Comparison of ENCODE assay signal across 7 mouse cellular contexts in genomic region chr1:132140171-132140570, GRCm38 (mm10). TPM values are rescaled to one million over a fixed set of nuclear protein-coding genes. Genes with fewer than 3 reads are reported as not detected.
DNase-seq lines count a peak whose midpoint lies in the region; ATAC-seq lines count a peak whose summit lies in the region.

No protein-coding gene starts in this region.

- peak; percentile 59 for DNase-seq in left cerebral cortex, postnatal 4 days
- DNase-seq in left cerebral cortex, adult 9 months (ENCODE audit: low spot score in 2 of 2), result no peak
- peak; percentile 93 for DNase-seq in R1 (ENCODE audit: low read depth, low spot score)
- peak; percentile 79 to 83 for DNase-seq in kidney, postnatal 4 days
- peak; percentile 21 to 60 for DNase-seq in spleen, adult 18-20 months
- DNase-seq in ovary, adult 18-20 months (ENCODE audit: low spot score), result no peak

- ATAC-seq in common myeloid progenitor, adult 5-6 weeks (replicated peaks; ENCODE audit: low read depth, poor library complexity, severe bottlenecking), result 0 out of 2 replicates have a peak, but pooled peaks have one; percentile 23

- intact Hi-C loops in left cerebral cortex, postnatal 4 days (cut with DNase I), result no loop called here

RNA-seq across cellular contexts. Expression of gene Cdk18, which starts 0.7 kb away (rescaled TPM):
- total RNA-seq in left cerebral cortex, postnatal 4 days (2021), result 10 to 100 TPM in 1 of 2 experiments, 1 to 10 TPM in 1; 9.3 to 11.5 TPM
- 0.73 and 2.0 TPM in 2 replicates for total RNA-seq in common myeloid progenitor, adult 5-6 weeks (2017)

RNA-seq across cellular contexts. Expression of gene Lemd1, which starts 51.1 kb away (rescaled TPM):
- 10 to 100 TPM in 1 of 2 experiments, 1 to 10 TPM in 1; 8.8 to 10.1 TPM for total RNA-seq in left cerebral cortex, postnatal 4 days (2021)
- total RNA-seq in common myeloid progenitor, adult 5-6 weeks (2017), result not detected in 2 replicates

RNA-seq across cellular contexts. Expression of gene AC124108.1, which starts 51.1 kb away (rescaled TPM):
- total RNA-seq in left cerebral cortex, postnatal 4 days (2021), result 1 to 10 TPM; 3.6 to 4.2 TPM
- total RNA-seq in common myeloid progenitor, adult 5-6 weeks (2017), result not detected in 2 replicates

Comparison
In these comparisons a context has a peak if more than half of its experiments do, and no peak if none do; other contexts are left out.
1. DNase-seq: peak in left cerebral cortex, postnatal 4 days (single experiment), R1 (single experiment), kidney, postnatal 4 days (2 of 2) and spleen, adult 18-20 months (2 of 2); none in left cerebral cortex, adult 9 months (0 of 2) and ovary, adult 18-20 months (single experiment).